Mouse (Mus musculus): Measurements from ENCODE around the gene Pdzrn3. TPM values are rescaled to one million over a fixed set of nuclear protein-coding genes. Genes with fewer than 3 reads are reported as not detected.

The Pdzrn3 gene
- total and polyA plus RNA-seq, 3 experiments: not detected

DNA sequence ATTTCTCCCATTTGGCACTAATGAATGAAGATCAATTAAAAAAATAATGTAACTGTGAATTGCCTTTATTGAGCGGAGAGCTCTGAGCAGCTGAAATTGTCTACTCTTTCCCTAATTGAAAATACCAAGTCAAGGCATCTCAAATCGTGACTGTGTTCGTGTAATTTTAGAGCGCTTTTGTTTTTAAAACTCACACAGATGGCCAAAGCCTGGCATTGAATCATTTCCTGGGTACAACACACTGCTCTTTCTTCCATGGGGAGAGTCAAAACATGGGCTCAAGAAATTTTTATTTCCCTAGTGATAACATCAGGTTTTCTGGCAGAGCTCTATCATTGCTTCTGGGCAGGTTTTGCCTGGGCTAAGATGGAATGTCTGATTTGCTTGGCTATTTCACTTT lies 48.6 kb upstream of the Pdzrn3 start:
- no peaks in the 10 kb centered on the region for H3K79me2 ChIP-seq (replicated peaks; ENCODE audit: control insufficient read depth, extremely low read depth, insufficient read depth, poor library complexity, severe bottlenecking)
- H3K36me3 ChIP-seq (replicated peaks in 1 of 2; ENCODE audit: control insufficient read depth in 1 of 2, insufficient read depth in 1 of 2, low read length in 1 of 2): no peaks in the 10 kb centered on the region
- H3K9me3 ChIP-seq (replicated peaks; ENCODE audit: low read length): peaks cover 65% of the 10 kb centered on the region
- in situ Hi-C loops (cut with MboI; ENCODE audit: low pct_ligation_motif_present, low pct_unique_long_range_greater_than_20kb, low sequenced_read_pairs): no loop called here
- no peak overlapping the region for H3K27ac ChIP-seq (ENCODE audit: insufficient read depth, low read depth)
- H3K4me1 ChIP-seq (ENCODE audit: control insufficient read depth in 1 of 2, insufficient read depth in 2 of 2): no peaks in the 10 kb centered on the region
- no peak overlapping the region for H3K4me3 ChIP-seq (replicated peaks in 1 of 3; ENCODE audit: low read depth in 2 of 3, low read length in 2 of 3, poor library complexity in 1 of 3)
- no peak overlapping the region for H3K9ac ChIP-seq (ENCODE audit: insufficient read depth, low read depth)
- TF ChIP-seq JUN (IDR thresholded peaks at IDR 0.05; ENCODE audit: insufficient read depth, low read depth, low read length) (no peak), CHD2 (IDR thresholded peaks at IDR 0.05; ENCODE audit: low read length) (no peak), POLR2AphosphoS2 (IDR thresholded peaks at IDR 0.05; ENCODE audit: low read depth, low read length) (no peak), CHD1 (IDR thresholded peaks at IDR 0.05; ENCODE audit: low read depth, low read length) (no peak), IRF4 (IDR thresholded peaks at IDR 0.05; ENCODE audit: low read depth, low read length) (no peak), MXI1 (IDR thresholded peaks at IDR 0.05; ENCODE audit: low read depth, low read length) (no peak), SIN3A (IDR thresholded peaks at IDR 0.05; ENCODE audit: low read length) (no peak)
- H3K27me3 ChIP-seq (replicated peaks): no peaks in the 10 kb centered on the region
- DNase-seq (ENCODE audit: extremely low read depth): no peak
- dilution Hi-C loops (cut with MboI; ENCODE audit: extremely low pct_ligation_motif_present, extremely low pct_unique_long_range_greater_than_20kb, low sequenced_read_pairs): no loop called here
- H3K4me2 ChIP-seq (ENCODE audit: insufficient read depth, low read depth, poor library complexity, severe bottlenecking): no peak overlapping the region

DNA sequence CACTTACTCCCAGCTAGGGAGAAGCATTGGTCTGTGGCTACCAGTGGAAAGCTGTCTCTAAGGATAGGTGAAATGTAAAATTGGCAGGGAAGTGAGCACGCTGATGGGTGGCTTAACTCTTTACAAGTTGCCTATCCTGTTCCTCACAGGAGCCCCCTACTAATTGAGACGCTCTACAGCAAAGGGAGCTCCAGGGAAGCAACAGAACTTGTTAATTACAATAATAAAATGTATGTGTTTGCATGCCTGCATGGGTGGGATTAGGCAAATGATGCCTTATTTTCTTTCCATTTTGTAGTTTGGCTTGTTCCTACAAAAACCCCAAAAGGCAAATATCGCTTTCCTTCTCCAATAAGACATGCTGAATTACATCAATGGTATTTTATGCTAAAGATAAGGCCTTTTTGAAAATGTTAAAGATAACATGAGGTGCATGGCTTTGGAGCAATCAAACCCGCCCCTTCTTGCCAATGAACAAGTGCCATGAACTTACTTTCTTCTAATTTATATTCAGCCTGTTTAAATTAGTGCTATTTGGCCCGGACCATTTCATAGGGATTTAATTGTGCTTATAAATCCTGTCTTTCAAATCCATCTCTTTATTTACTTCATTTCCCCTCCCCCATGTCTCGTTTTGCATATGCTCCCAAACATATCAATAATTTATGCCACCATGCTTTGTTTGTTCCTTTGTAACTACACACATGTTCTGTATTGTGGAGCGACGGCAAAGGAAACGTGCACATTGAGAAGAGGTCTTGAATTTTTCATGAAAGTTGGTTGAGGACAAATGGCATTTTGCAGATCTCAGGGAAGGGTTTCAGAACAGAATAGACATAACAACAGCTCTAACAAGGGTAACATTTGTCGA lies 44.6 kb upstream of the Pdzrn3 start:
- Histone ChIP-seq H3K4me1 (ENCODE audit: control insufficient read depth in 1 of 2, insufficient read depth in 2 of 2) (no peaks in the 10 kb centered on the region), H3K9ac (ENCODE audit: insufficient read depth, low read depth) (no peak overlapping the region), H3K27ac (ENCODE audit: insufficient read depth, low read depth) (no peak overlapping the region), H3K36me3 (replicated peaks in 1 of 2; ENCODE audit: control insufficient read depth in 1 of 2, insufficient read depth in 1 of 2, low read length in 1 of 2) (no peaks in the 10 kb centered on the region), H3K4me2 (ENCODE audit: insufficient read depth, low read depth, poor library complexity, severe bottlenecking) (no peak overlapping the region), H3K4me3 (replicated peaks in 1 of 3; ENCODE audit: low read depth in 2 of 3, low read length in 2 of 3, poor library complexity in 1 of 3) (no peak overlapping the region), H3K9me3 (replicated peaks; ENCODE audit: low read length) (peaks cover 50% of the 10 kb centered on the region), H3K79me2 (replicated peaks; ENCODE audit: control insufficient read depth, extremely low read depth, insufficient read depth, poor library complexity, severe bottlenecking) (no peaks in the 10 kb centered on the region), H3K27me3 (replicated peaks) (no peaks in the 10 kb centered on the region)
- DNase-seq (ENCODE audit: extremely low read depth): no peak
- TF ChIP-seq ZNF384 (IDR thresholded peaks at IDR 0.05; ENCODE audit: low read depth, low read length): no peak
- no peak for TF ChIP-seq NRF1 (IDR thresholded peaks at IDR 0.05; ENCODE audit: low read depth, low read length)
- no peak for TF ChIP-seq MYC (IDR thresholded peaks at IDR 0.05; ENCODE audit: low read depth, low read length)
- no peak for TF ChIP-seq MXI1 (IDR thresholded peaks at IDR 0.05; ENCODE audit: low read depth, low read length)
- TF ChIP-seq PAX5 (IDR thresholded peaks at IDR 0.05; ENCODE audit: low read length): no peak
- no peak for TF ChIP-seq ETS1 (conservative IDR thresholded peaks at IDR 0.05; ENCODE audit: low read depth, low read length)
- no peak for TF ChIP-seq MAZ (IDR thresholded peaks at IDR 0.05; ENCODE audit: low read depth, low read length)
- TF ChIP-seq HCFC1 (IDR thresholded peaks at IDR 0.05; ENCODE audit: low read depth, low read length): no peak
- no peak for TF ChIP-seq SIN3A (IDR thresholded peaks at IDR 0.05; ENCODE audit: low read length)
- no peak for TF ChIP-seq KAT2A (IDR thresholded peaks at IDR 0.05; ENCODE audit: insufficient replicate concordance, low read length)
- TF ChIP-seq ELF1 (IDR thresholded peaks at IDR 0.05; ENCODE audit: low read depth, low read length): no peak
- TF ChIP-seq POLR2AphosphoS2 (IDR thresholded peaks at IDR 0.05; ENCODE audit: low read depth, low read length): no peak
- TF ChIP-seq CHD2 (IDR thresholded peaks at IDR 0.05; ENCODE audit: low read length): no peak
- in situ Hi-C loops (cut with MboI; ENCODE audit: low pct_ligation_motif_present, low pct_unique_long_range_greater_than_20kb, low sequenced_read_pairs) (no loop called here), dilution Hi-C loops (cut with MboI; ENCODE audit: extremely low pct_ligation_motif_present, extremely low pct_unique_long_range_greater_than_20kb, low sequenced_read_pairs) (no loop called here)
